Mouse (Mus musculus): ENCODE data around the gene Gclc. TPM values are rescaled to one million over a fixed set of nuclear protein-coding genes. Genes with fewer than 3 reads are reported as not detected.

The Gclc gene
- polyA plus RNA-seq (2012; rRNA removed): 10.5 and 17.0 TPM in 2 replicates

GRCm38 (mm10) chr9:77753853-77754727, at the start of gene Gclc:
Gene Gclc (plus strand): TSS chr9:77754535.
- no peak for DNase-seq (ENCODE audit: low read depth, low spot score)
- WGBS: 5% methylated on average over 54 of the region's 54 CpGs

GRCm38 (mm10) chr9:77706515-77706914, 47.8 kb upstream of the Gclc start:
- 91% methylated on average over 6 of the region's 6 CpGs for WGBS
- no peak for DNase-seq (ENCODE audit: low read depth, low spot score)

GRCm38 (mm10) chr9:77707433-77708139, 46.7 kb upstream of the Gclc start:
- peak; percentile 50 for DNase-seq (ENCODE audit: low read depth, low spot score)
- 34% methylated on average over 9 of the region's 9 CpGs for WGBS

GRCm38 (mm10) chr9:77708950-77709349, 45.4 kb upstream of the Gclc start:
- no peak for DNase-seq (ENCODE audit: low read depth, low spot score)
- WGBS: 79% methylated on average over 5 of the region's 5 CpGs

- no peak for DNase-seq (ENCODE audit: low read depth, low spot score)
- WGBS: 81% methylated on average over 5 of the region's 5 CpGs
Measured at GRCm38 (mm10) chr9:77711021-77711569, 43.2 kb upstream of the Gclc start.

GRCm38 (mm10) chr9:77712816-77713215, 41.5 kb upstream of the Gclc start:
- no peak for DNase-seq (ENCODE audit: low read depth, low spot score)
- WGBS: 43% methylated on average over 3 of the region's 3 CpGs

- DNase-seq (ENCODE audit: low read depth, low spot score): no peak
- 75% methylated on average over 5 of the region's 5 CpGs for WGBS
Measured at GRCm38 (mm10) chr9:77713301-77713700, 41.0 kb upstream of the Gclc start.

GRCm38 (mm10) chr9:77715262-77715661, 39.1 kb upstream of the Gclc start:
- WGBS: 65% methylated on average over 2 of the region's 2 CpGs
- DNase-seq (ENCODE audit: low read depth, low spot score): no peak

GRCm38 (mm10) chr9:77716009-77716408, 38.3 kb upstream of the Gclc start:
- WGBS: 68% methylated on average over 1 of the region's 1 CpGs
- DNase-seq (ENCODE audit: low read depth, low spot score): no peak

- DNase-seq (ENCODE audit: low read depth, low spot score): no peak
- WGBS: 58% methylated on average over 5 of the region's 5 CpGs
Measured at GRCm38 (mm10) chr9:77717831-77718435, 36.4 kb upstream of the Gclc start.

GRCm38 (mm10) chr9:77718816-77719411, 35.4 kb upstream of the Gclc start:
- peak; percentile 78 for DNase-seq (ENCODE audit: low read depth, low spot score)
- 34% methylated on average over 8 of the region's 8 CpGs for WGBS

GRCm38 (mm10) chr9:77719675-77720074, 34.7 kb upstream of the Gclc start:
- no peak for DNase-seq (ENCODE audit: low read depth, low spot score)
- 88% methylated on average over 1 of the region's 1 CpGs for WGBS

- DNase-seq (ENCODE audit: low read depth, low spot score): peak; percentile 46
- 35% methylated on average over 1 of the region's 1 CpGs for WGBS
Measured at GRCm38 (mm10) chr9:77722381-77722780, 32.0 kb upstream of the Gclc start.

GRCm38 (mm10) chr9:77724216-77724615, 30.1 kb upstream of the Gclc start:
- 26% methylated on average over 6 of the region's 6 CpGs for WGBS
- no peak for DNase-seq (ENCODE audit: low read depth, low spot score)

- 50% methylated on average over 8 of the region's 8 CpGs for WGBS
- DNase-seq (ENCODE audit: low read depth, low spot score): no peak
Measured at GRCm38 (mm10) chr9:77725448-77725847, 28.9 kb upstream of the Gclc start.

- DNase-seq (ENCODE audit: low read depth, low spot score): no peak
- 82% methylated on average over 6 of the region's 6 CpGs for WGBS
Measured at GRCm38 (mm10) chr9:77726018-77726684, 28.2 kb upstream of the Gclc start.

- DNase-seq (ENCODE audit: low read depth, low spot score): no peak
- 90% methylated on average over 2 of the region's 2 CpGs for WGBS
Measured at GRCm38 (mm10) chr9:77727012-77727411, 27.3 kb upstream of the Gclc start.

- WGBS: 14% methylated on average over 3 of the region's 3 CpGs
- DNase-seq (ENCODE audit: low read depth, low spot score): no peak
Measured at GRCm38 (mm10) chr9:77732067-77732466, 22.3 kb upstream of the Gclc start.

- 80% methylated on average over 6 of the region's 6 CpGs for WGBS
Measured at GRCm38 (mm10) chr9:77737298-77738041, 16.9 kb upstream of the Gclc start.

More at GRCm38 (mm10) chr9:77737298-77738041, 16.9 kb upstream of the Gclc start:
- DNase-seq (ENCODE audit: low read depth, low spot score): no peak
